Mouse (Mus musculus) cerebral cortex, adult 2 months (tissue): ENCODE results near the gene Wwox.

ENCODE experiments used
- WGBS: fragments of 180-500 bp; shearing (Covaris S2); methylation state at CpG from one replicate; pipeline ENCODE4 v1.1.7; 2018; 5-methylcytosine and 5-hydroxymethylcytosine counted together

The Wwox gene

DNA sequence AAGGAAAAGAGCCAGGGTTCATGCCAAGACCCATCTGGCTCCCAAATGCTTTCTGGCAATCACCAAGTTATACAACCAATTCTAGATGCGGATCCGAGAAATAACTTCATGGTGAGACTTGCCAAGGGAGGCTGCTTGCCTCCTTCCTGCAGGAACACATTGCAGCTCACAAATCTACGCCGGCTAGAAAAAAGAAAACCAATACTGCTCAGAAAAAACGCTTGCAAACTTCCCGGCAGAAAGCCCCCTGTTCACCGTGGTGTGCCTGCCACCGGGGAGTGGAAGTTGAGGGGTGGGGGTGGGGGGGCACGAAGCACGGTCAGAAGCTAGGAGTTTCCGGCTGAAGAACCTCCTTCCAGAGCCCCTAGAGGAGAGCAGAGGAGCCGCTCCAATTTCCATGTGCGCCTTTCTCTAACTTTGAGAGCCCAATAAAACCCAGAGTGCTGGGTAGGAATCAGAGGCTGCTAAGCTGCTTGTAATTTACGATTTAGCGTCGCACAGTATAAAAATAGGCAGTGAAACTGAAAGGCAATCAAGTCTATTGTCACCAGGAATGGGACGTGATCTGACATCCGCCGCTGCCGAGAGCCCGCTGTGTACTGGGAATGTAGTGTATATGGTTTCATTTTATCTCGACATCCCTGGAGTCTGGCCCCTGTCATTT lies 720.4 kb downstream of the Wwox start:
- WGBS, result 1% methylated on average over 22 of the region's 22 CpGs

DNA sequence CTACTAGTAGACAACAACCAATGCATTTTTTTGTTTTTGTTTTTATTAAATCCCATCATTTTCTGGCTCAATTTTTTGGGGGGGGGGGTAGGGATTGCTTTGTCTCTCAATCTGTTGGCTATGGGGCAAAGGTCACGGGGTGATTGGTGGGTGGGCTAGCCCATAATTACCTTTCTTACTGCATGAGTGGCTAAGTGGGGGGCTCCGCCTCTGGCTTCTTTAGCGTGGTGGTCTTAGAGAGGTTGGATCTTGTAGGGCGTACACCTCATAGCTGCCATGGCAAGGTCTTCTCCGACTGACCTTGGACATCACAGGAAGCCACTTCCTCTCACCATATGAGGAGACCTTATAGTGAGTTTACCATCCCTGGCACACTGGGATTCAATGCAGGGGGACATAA lies 721.0 kb downstream of the Wwox start:
- 84% methylated on average over 5 of the region's 5 CpGs for WGBS

DNA sequence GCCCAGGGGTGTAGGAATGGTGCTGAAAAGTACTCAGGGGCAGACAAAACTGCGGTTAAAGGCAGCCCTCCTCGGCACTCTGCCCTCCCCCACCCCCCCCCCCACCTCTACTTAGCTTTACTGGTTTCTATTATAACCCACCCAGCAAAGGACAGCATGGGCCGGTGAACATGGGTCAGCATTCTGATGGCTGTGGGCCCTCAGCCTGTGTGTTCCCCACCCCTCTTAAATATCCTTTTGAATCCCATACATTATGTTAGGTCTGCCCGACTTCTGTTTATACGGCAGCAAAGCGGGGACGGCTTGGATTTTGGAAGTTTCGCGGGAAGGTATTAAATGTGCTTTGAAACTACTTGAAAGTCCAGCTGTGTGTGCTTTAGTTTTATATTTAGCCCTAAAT lies 722.1 kb downstream of the Wwox start:
- 70% methylated on average over 9 of the region's 9 CpGs for whole genome bisulfite sequencing

DNA sequence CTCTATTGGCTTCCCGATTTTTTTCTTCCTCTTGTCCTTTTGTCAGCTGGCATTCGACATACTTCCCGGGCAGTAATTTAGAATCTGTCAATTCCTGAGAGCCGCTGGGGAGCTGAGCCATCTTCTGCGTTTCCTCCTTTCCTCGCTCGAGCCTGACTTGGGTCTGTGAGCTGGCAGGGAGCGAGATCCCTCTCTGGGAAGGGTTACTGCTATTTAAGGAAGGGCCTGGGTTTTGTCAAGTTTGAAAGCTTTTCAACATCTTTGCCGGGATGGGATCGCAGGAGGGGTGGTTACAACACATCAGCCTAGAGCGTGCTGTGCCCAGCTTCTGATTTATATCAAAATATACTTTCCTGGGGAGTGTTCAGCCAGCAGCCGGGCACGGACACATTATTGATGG lies 725.4 kb downstream of the Wwox start:
- 46% methylated on average over 13 of the region's 13 CpGs for WGBS

DNA sequence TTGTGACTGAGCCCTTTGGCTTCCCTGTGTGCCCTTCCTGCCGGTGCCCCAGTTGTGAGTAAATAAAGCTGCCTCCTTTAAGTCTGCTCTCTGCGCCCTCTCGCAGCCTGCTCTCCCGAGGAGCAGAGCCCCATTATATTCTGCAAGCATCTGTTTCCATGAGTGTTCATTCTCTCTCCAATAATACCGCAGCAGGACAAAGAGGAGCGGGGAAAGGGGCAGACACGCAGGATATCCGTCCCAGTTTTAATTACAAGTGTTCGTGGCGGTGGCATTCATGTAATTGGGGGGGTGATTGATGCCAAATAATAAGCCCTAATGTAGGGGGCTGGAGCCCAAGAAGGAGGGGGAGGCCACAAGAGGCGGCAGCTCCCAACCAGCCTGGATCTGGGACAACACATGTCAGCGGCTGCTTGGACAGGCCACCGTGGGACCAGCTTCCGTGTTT lies 734.2 kb downstream of the Wwox start:
- WGBS, result 28% methylated on average over 14 of the region's 14 CpGs

DNA sequence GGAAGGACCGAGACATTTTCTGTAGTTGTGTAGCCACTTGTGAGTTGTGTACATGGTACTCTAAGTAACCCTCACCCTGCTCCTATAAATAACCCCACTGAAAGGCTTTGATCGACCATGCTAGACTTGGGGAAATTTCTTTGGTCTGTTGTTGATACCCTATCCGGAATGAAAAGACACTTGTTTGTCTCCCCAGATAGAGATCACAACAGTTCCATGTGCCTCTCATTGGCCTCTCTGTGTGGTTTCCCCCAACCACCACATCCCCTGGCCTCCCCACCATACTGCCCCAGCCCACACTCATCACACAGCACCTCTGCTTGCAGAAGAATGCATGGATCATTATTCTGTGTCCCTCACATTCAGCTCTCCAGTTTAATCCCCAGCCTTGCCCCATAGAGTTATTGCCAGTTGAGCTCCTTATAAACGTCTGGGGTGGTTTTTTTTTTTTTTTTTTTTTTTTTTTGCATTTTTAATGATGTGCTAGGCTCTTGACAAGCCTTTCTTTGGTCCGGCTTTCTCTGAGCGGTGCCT lies 746.0 kb downstream of the Wwox start:
- 82% methylated on average over 6 of the region's 6 CpGs for WGBS

DNA sequence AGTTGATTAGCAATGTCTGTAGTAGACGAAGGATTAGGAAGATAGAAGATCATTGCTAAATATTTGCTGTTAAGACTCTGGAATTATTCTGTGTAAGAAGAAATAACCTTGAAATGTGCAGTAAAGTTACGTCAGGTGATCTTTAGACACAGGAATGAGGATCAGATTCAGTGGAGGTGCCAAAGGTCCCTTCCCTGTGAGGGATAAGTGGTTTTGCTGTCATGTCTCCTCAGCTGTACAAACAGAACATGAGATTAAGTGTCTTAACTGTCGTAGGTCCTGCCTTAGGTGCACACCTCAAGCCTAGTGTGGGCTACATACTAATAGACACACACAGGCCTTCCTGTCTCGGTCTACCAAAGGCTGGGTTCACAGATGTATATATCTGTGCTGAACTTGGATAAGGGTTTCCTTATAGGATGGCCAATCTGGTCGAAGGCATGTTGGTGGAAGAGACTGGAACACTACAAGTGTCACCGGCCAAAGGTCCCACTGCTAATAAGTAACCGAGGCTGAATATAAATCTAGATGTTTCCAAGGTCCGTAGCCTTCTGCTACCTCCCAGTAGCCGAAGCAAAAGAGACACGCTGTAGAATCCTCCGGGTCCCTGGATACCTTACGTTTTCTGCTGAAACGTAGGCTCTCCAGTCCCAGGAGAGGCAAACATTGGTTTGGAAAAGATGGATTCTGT lies 746.8 kb downstream of the Wwox start:
- WGBS, result 85% methylated on average over 13 of the region's 13 CpGs

DNA sequence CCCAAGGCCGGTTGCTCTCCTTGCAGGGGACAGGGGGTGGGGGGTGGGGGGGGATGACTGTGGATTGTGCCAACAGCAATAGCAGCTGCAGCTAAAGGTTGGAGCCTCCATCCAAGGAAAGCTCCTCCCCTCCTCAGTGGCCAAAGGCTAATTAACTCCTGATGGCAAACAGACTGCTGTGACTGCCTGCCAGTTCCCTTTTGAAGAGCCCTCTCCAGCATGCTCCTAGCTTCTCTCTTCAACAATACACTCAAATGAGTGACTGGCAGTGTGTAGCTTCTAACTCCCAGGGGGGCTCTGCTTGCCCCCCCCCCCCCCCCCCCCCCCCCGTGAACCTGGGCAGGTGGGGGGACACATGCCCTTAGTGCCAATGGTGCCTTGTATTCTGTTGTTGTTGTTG lies 747.4 kb downstream of the Wwox start:
- 36% methylated on average over 2 of the region's 2 CpGs for WGBS

DNA sequence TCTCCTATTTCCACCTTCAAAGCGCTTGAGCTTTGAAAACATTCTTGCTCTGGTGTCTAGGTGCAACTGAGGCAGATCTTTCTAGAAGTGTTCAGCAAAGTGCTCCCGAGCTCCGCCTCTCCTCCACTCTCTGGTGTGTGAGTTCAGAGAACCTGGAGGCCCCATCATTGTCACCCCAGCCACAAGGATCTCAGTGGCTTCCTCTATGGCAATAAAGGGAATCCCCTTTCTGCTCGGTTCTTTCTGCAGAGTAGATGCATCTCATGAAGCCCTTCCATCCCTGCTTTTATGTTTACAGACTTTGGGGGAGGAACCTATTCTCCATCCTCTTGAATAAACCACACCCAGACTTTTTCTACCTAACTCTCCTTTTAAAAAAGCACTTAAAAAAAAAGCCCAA lies 749.0 kb downstream of the Wwox start:
- WGBS, result 91% methylated on average over 4 of the region's 4 CpGs

DNA sequence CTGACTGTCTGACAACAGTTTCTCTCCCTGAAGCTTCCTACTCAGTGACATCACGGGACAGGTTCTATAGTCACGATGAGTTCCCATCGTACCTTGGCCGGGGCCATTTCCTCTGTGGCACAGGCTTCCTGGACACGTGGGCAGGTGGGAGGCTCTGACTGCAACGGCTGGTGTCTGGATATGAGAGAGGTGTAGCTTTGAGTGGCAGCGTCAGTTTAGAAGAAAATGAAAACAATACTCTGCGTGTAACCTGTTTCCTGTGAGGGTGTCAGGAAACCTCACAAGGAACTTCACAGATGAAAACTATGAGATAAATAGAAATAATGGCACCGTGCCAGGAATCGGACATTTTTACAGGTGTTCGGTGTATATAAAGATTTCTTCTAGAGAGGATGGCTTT lies 750.4 kb downstream of the Wwox start:
- WGBS, result 79% methylated on average over 11 of the region's 11 CpGs

DNA sequence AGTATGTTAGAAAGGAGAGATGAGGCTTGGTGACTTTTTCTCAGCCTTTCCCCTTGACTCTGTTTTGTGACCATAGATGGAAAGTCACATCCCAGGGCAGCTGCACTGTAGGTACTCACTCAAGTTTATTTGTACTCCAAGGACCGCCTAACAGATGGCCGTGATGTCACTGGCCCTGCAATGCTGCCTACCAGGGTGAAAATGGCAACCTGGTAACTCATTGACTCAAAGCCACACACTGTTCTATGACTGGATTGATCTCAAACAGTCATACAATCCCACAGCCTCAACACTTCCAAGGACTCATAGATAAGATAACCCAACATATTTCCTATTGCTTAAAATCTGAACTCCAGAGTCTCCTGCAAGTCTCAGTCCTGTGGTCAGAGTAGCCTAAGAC lies 754.3 kb downstream of the Wwox start:
- 96% methylated on average over 2 of the region's 2 CpGs for WGBS

DNA sequence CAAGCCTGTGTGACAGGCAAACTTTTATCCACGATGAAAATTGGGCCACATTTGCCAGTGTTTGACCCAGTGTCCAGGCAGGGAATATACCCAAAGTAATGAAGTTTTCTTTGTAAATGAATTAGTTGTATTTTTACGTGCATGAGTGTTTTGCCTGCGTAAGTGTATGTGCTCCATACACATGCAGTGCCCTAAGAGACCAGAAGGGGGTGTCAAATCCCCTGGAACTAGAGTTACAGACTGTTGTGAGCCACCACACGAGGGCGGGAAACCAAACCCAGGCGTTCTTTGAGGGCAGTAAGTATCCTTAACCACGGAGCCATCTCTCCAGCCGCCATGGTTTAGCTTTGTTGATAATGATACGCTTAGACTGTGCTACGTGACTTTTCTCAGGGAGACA lies 755.9 kb downstream of the Wwox start:
- WGBS, result 92% methylated on average over 10 of the region's 10 CpGs

DNA sequence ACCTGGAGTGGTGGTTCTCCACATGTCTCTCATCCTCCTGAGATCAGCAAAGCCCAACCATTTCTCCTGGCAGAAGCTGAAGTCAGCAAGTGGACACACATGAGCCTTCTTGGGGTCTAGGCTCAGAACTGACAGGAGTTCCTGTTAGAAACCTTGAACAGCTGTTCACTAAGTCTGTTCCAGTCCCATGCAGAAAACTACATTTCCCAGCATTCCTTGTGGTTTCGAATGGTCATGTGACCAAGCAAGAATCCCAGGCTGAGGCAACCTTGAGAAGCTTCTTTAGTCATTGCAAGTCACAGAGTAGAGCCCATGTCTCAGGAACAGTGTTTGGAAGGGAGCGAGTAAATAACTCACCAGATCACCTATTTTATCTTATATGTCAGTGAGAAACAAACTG lies 757.4 kb downstream of the Wwox start:
- WGBS, result 76% methylated on average over 2 of the region's 2 CpGs

DNA sequence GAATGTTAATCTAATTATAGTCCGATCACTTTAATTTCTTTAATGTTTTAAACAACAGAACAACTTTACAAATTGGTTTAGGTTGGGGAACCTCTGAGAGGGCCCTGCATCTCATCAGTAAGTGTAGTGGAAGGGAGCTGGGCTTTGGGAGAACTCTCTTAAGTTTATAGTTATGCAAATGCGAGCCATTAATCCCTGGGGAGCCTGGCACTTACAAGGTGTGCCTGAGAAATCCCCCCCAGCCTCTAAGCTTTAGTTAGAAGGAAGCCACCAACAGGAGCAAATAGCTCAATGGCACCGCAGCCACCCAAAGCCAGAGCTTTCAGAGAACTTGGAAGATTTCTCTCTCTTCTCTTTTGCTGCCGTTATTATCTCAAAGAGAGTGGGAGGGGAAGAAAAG lies 759.7 kb downstream of the Wwox start:
- 45% methylated on average over 4 of the region's 4 CpGs for WGBS

DNA sequence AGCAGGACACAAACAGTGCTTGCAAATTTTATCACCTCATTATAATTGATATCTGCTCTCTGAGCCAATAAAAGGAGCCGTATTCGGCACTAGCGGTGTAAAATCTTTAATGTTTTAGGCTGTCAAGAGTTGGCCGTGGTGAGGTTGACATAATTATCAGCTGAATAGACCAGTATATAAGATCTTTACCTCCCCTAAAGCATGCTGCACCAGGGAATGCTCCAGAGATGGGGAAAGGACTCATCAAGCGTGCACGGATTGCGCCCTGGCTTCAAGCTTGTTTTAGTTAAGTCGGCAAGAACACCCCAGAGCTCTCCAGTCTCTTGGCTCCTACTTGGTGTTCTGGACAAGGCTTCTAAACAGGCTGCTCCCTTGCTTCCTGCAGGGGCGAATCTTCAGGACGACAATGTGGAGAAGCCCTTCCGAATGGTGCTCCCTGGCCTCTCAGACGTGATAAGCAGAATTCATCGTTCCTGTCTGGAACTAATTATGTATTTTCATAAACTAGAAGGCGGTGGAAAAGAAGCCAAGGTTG lies 760.2 kb downstream of the Wwox start:
- 39% methylated on average over 14 of the region's 14 CpGs for WGBS

DNA sequence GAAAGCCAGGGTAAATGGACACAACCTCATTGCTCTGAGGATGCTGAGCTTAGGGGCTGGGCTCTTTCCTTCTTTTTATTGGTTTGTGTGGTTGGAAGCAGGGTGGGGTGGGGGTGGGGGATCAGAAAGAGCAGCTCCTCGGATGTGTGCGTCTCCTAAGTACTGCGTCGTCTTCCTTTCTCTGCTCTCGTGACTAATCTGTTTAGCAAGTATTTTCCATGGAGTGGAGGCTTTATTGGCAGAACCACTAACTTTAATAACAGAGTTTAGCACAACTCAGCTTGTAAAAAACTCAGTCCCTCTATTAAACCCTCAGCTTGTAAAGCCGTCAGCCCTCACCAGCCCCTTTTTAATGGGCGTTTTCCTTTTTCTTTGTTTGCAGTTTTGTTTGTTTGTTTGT lies 762.3 kb downstream of the Wwox start:
- 81% methylated on average over 7 of the region's 7 CpGs for WGBS

DNA sequence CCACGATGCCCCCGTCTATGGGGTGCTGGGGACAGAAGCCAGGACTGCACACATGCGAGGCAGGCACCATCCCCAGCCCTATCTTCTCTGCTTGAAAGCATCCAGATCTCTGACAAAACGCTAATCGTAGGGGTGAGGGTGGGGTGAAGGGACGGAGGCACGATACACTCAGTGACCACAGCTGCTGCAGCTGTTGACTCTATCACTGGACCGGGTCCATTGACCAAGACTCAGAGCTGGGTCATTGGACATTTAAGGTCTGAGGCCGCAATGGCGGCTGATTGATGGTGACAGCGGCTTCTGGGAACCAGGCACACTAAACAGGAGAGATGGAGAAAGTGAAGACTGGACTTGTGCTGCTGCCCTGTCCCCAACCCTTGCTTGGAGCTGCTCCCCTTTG lies 768.0 kb downstream of the Wwox start:
- WGBS, result 94% methylated on average over 11 of the region's 11 CpGs

DNA sequence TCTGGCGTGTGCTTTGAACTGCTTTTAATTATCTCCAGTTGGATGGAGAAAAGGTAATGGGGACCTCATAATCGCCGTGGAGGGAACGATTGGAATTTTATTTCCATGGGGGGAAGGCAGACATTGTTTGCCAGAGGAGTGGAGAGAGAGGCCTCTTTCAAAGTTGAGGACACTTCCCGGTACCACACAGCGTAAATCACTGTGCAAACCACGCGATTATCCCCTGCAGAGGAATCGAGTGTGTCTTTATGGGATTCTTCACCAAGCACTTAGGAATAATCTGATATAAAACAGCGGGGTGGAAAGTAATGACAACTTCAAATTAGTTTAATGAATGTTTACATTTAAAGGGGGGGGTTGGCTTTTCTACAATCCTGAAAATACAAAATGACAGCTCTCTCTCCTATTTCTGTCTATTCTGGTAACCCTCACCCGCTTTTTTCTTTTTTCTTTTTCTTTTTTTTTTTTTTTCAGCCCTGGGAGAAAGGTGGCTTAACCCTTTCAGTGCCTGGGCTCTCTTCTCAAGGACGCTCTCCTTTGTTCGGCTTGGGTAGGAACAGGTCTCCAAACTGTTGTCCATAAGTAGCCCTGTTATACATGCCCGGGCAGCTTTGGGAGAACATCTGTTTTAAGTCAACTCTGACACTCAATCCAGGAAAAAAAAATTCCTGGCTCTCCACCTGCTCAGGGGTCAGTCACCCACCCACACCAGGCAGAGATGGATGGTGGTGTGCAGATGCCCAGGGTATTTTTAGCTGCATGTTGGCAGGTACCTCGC lies 769.1 kb downstream of the Wwox start:
- 71% methylated on average over 15 of the region's 15 CpGs for WGBS

DNA sequence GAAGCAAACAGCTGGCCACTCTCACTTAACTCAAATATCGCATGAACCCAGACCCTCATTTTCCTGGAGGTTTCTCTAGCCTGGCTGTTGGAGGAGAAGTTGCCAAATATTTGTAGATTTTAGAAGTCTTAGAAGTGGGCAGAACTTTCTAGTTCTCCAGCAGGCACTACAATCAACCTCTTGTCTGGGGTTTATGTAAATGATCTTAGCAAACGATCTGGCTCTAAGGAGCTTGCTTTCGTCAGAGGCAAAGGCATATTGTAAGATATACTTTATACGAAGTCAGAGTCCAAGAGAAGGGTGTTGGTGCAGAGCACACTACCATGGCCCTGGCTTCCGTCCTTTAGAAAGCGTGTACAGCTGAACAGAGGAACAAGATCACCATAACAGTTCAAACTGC lies 770.6 kb downstream of the Wwox start:
- WGBS, result 69% methylated on average over 6 of the region's 6 CpGs

DNA sequence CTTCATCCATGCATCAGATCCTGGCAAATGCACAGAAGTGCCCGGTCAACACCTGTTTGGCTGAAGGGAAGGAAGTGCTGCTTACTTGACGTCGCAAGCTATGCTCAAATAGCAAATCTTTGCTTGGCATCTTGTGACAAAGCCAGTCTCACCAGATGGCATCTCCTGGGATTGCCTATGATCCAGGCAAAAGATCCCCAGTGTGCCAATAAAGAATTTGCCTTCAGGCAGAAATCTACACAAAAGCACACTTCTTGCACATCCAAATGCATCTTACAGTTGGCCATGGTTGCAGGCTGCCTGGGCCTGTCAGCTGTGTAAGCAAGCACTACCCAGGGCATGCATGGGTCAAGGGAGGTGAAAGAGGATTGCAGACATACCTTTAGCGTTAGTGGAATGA lies 773.7 kb downstream of the Wwox start:
- WGBS, result 84% methylated on average over 4 of the region's 4 CpGs

DNA sequence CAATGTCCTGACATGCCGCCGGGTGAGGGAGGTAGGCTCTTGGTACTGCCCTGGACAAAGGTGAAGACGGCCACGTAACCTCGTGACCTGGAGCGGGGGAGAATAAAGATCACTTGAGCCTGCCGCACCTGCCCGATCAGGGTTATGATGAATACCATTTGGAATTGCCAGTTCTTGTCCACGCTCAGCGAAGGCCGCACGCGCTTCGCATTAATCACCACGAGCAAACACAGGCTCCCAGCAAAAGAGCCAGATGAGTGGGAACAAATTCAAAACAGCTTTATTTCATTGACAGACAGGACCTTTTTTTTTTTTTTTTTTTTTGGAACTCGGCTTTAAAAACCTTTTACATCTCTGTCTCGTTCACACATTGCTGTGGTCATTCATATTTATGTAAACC lies 775.4 kb downstream of the Wwox start:
- WGBS, result 79% methylated on average over 17 of the region's 17 CpGs

DNA sequence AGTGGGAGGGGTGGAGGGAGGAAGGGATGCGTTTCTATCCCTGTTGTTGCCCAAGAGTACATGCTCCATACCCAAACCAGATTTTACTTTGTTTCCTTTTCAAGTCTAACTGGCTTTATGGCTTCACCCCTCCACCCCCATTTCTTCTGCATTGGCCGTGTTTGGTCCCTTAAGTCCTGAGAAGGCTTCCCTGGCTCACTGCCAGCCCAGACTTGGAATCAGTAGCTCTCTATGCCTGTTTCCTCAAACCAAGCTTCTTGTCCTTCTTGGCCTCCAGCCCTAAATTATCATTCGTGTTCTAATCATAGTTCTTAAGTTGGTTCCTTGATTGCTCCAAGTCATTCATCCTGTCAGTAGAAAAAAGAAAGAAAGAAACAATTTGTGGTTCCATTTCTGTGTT lies 777.3 kb downstream of the Wwox start:
- 49% methylated on average over 3 of the region's 3 CpGs for WGBS
